ENCODE assay signal across 8 mouse cellular contexts in the genomic region with DNA sequence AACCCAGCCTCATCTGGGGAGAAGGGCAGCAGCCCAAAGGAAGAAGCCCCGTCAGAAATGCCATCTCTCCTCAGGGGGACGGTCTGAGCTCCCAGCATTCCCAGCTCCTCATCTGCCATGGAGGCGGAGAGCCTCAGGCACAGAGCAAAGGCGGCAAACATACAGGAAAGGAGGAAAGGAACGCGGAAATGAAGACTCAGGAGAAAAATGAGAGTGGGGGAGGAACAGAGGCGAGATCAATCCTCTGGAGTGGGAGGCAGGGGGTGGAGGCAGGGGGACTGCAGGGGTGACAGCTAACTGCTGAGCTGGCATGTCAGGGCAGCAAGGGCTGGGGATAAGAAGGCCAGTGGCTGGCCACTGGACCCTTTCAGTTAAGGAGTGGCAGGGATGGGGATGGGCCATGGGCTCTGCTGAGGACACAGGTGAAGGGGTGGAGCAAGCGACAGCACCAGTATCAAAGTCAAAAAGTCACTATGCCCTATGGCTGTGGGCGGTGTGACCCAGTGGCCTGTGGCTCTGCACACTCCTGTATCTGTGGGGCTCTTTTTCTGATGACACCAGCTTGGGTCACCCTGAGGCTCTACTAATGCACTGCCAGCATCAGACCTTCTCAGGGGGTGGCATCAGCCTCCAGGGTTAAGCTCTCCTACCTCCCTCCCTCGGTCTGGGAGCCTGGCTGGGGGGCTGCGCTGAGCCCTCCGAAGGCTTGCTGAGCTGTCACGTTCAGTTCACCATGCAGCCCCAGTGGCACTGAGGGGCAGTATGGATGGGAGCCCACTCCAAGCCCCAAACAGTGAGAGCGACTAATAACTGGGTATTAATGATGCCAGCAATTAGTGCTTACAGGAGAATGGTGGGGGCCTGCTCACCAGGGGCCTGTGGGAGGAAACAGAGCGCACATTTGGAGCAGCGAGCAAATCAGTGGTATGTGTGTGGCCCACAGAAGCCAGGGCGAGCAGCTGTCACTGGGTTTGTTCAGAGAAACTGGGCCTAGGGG.
A peak's percentile ranks its signal among the peaks of the same experiment; 100 is the strongest.
DNase-seq lines count a peak whose midpoint lies in the region; ATAC-seq and TF ChIP-seq lines count a peak whose summit lies in the region.
"Had no signal": no experiment of that assay in that cellular context is flagged by ENCODE, and none has a peak within 500 bp of the region (broad histone marks: within the 10 kb centered on the region; RNA-seq: fewer than 3 reads in every experiment).

No protein-coding gene starts in this region.

- DNase-seq in kidney, postnatal 4 days, result peak; percentile 10 to 31
- no peak for DNase-seq in kidney, adult 2 months
- DNase-seq in layer of hippocampus, adult 9-11 months, result peak; percentile 75
- no peak for DNase-seq in lung, adult 2 months
- DNase-seq in gastrocnemius, adult 2 months, result no peak
- DNase-seq: cerebellum, adult 9-10 months had no signal

- H3K9ac ChIP-seq in forebrain, embryonic 16.5 days (replicated peaks; ENCODE audit: low read depth, low read length), result no peak overlapping the region

- H3K4me2 ChIP-seq in forebrain, embryonic 16.5 days (ENCODE audit: low read length), result no peak overlapping the region

- H3K36me3 ChIP-seq in kidney, adult 2 months (ENCODE audit: control insufficient read depth, insufficient read depth, low read length), result no peaks in the 10 kb centered on the region
- no peaks in the 10 kb centered on the region for H3K36me3 ChIP-seq in forebrain, embryonic 16.5 days (ENCODE audit: control insufficient read depth, insufficient read depth)
- H3K36me3 ChIP-seq in small intestine, adult 2 months (ENCODE audit: control insufficient read depth, insufficient read depth, low read length), result no peaks in the 10 kb centered on the region

- no peaks in the 10 kb centered on the region for H3K27me3 ChIP-seq in kidney, adult 2 months (replicated peaks; ENCODE audit: control insufficient read depth, insufficient read depth, low read length)
- no peaks in the 10 kb centered on the region for H3K27me3 ChIP-seq in forebrain, embryonic 16.5 days (replicated peaks; ENCODE audit: control insufficient read depth, insufficient read depth, low read length)
- no peaks in the 10 kb centered on the region for H3K27me3 ChIP-seq in small intestine, adult 2 months (ENCODE audit: control insufficient read depth, insufficient read depth, low read length)

- no peak overlapping the region for H3K27ac ChIP-seq in kidney, adult 2 months (ENCODE audit: insufficient read depth, low read depth, low read length)
- no peak overlapping the region for H3K27ac ChIP-seq in forebrain, embryonic 16.5 days (ENCODE audit: low read length)
- no peak overlapping the region for H3K27ac ChIP-seq in small intestine, adult 2 months (ENCODE audit: insufficient read depth, low read depth, low read length)
- no peak overlapping the region for H3K27ac ChIP-seq in gastrocnemius, adult 2 months

- intact Hi-C loops in gastrocnemius, adult 2 months (cut with DNase I), result no loop called here

- no peaks in the 10 kb centered on the region for H3K9me3 ChIP-seq in forebrain, embryonic 16.5 days (ENCODE audit: control insufficient read depth, low read length)

- 72% methylated on average over 17 of the region's 17 CpGs for WGBS in kidney, adult 2 months
- 43% methylated on average over 17 of the region's 17 CpGs for WGBS in forebrain, embryonic 16.5 days
- WGBS in small intestine, adult 2 months, result 68% methylated on average over 17 of the region's 17 CpGs
- 66% methylated on average over 17 of the region's 17 CpGs for WGBS in lung, adult 2 months

- peak; percentile 96 for ATAC-seq in forebrain, embryonic 16.5 days

- TF ChIP-seq CTCF in kidney, adult 2 months (conservative IDR thresholded peaks at IDR 0.05; ENCODE audit: insufficient read depth, insufficient read length, low read depth, low read length), result no peak
- TF ChIP-seq CTCF in small intestine, adult 2 months (IDR thresholded peaks at IDR 0.05; ENCODE audit: extremely low read depth, insufficient read length, insufficient replicate concordance, low read depth, low read length), result no peak
- TF ChIP-seq CTCF in lung, adult 2 months (IDR thresholded peaks at IDR 0.05; ENCODE audit: insufficient read depth, low read length), result no peak
- TF ChIP-seq CTCF in gastrocnemius, adult 2 months (IDR thresholded peaks at IDR 0.05), result no peak

- H3K4me3 ChIP-seq in kidney, adult 2 months (ENCODE audit: insufficient read depth, low read depth, low read length), result no peak overlapping the region
- no peak overlapping the region for H3K4me3 ChIP-seq in forebrain, embryonic 16.5 days (replicated peaks; ENCODE audit: low read length)
- H3K4me3 ChIP-seq in small intestine, adult 2 months (ENCODE audit: low read depth, low read length), result 0 out of 2 replicates have a peak overlapping the region, but pooled peaks have one; percentile 1
- no peak overlapping the region for H3K4me3 ChIP-seq in lung, adult 2 months (replicated peaks; ENCODE audit: extremely low read depth, low read depth, low read length)
- H3K4me3 ChIP-seq in gastrocnemius, adult 2 months, result no peak overlapping the region

- TF ChIP-seq POLR2A in kidney, adult 2 months (IDR thresholded peaks at IDR 0.05; ENCODE audit: low read depth, low read length), result no peak
- TF ChIP-seq POLR2A in small intestine, adult 2 months (IDR thresholded peaks at IDR 0.05; ENCODE audit: low read depth, low read length), result no peak
- no peak for TF ChIP-seq POLR2A in lung, adult 2 months (IDR thresholded peaks at IDR 0.05; ENCODE audit: borderline replicate concordance, extremely low read depth, low read depth, low read length)

- H3K4me1 ChIP-seq in kidney, adult 2 months (ENCODE audit: control insufficient read depth, insufficient read depth, low read length), result no peaks in the 10 kb centered on the region
- H3K4me1 ChIP-seq in forebrain, embryonic 16.5 days (replicated peaks; ENCODE audit: control insufficient read depth, insufficient read depth, low read length), result peaks cover 12% of the 10 kb centered on the region
- peaks cover 8% of the 10 kb centered on the region for H3K4me1 ChIP-seq in small intestine, adult 2 months (ENCODE audit: control insufficient read depth, insufficient read depth, insufficient read length, low read length)
- H3K4me1 ChIP-seq in lung, adult 2 months (ENCODE audit: control insufficient read depth, insufficient read depth, low read length), result no peaks in the 10 kb centered on the region

Comparison
In these comparisons a context has a peak if more than half of its experiments do, and no peak if none do; other contexts are left out.
1. DNase-seq: peak in kidney, postnatal 4 days (2 of 2) and layer of hippocampus, adult 9-11 months (single experiment); none in kidney, adult 2 months (single experiment), lung, adult 2 months (single experiment) and gastrocnemius, adult 2 months (single experiment).